Mouse (Mus musculus): ENCODE data around the gene Fnip2.

DNA sequence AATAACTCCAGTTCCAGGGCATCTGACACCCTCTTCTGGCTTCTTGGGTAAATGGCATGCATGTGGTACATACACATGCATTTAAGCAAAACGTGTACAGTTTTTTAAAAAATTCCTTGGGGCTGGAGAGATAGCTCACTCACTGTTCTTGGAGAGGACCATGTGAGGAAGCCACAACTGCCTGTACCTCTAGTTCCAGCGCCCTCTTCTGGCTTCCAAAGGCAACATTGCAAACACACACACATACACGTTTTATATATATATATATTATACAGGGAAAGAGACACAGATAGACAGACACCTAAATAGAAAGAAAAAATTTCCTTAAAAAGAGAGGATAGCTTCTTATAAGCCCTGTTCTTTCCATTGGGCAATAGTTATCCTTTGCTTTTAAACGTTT, 123.7 kb downstream of the Fnip2 start:
- no peak for TF ChIP-seq CTCF (IDR thresholded peaks at IDR 0.05; ENCODE audit: low read depth, low read length)
- TF ChIP-seq GATA1 (IDR thresholded peaks at IDR 0.05; ENCODE audit: borderline replicate concordance, low read length), result no peak

Data from G1E (cell line).